35 mouse cellular contexts compared by ENCODE assay signal in the genomic region with DNA sequence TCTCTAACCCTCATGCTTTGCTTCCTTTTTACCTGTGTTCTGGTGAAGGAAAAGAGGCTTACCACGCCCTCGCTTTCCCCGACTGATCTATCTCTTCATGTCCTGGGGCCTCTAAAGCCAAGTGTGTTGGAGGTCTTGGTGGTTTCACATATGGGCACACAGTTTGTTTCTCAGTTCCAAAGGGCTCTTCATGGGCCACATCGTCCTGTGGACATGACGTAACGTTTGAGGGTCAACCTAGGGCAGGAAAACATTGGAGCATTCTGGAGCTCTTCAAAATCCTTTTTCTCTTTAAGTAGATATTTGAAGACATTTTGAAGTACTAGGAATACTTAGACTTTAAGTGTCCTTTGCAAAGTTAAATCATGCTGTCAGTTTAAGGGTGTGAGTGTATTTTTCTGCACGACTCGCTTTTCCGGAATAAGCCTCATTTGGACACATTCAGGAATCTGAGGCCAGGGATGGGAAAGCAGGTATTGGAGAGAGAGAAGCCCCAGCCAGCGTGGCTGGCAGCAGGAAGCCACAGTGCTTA. TPM values are rescaled to one million over a fixed set of nuclear protein-coding genes. Genes with fewer than 3 reads are reported as not detected.
DNase-seq lines count a peak whose midpoint lies in the region; ATAC-seq and TF ChIP-seq lines count a peak whose summit lies in the region.
"Had no signal": no experiment of that assay in that cellular context is flagged by ENCODE, and none has a peak within 500 bp of the region (broad histone marks: within the 10 kb centered on the region; RNA-seq: fewer than 3 reads in every experiment).

No protein-coding gene starts in this region.

- 74% methylated on average over 10 of the region's 10 CpGs for WGBS in hindbrain, embryonic 10.5 days
- 69% methylated on average over 10 of the region's 10 CpGs for WGBS in hindbrain, postnatal 0 days
- WGBS in embryonic facial prominence, embryonic 10.5 days, result 67% methylated on average over 10 of the region's 10 CpGs
- 42% methylated on average over 10 of the region's 10 CpGs for WGBS in lung, embryonic 16.5 days

- H3K9ac ChIP-seq in hindbrain, postnatal 0 days (replicated peaks; ENCODE audit: low read length), result no peak overlapping the region
- no peak overlapping the region for H3K9ac ChIP-seq in lung, embryonic 16.5 days (ENCODE audit: low read length)
- H3K9ac ChIP-seq: forebrain, embryonic 12.5 days; intestine, embryonic 15.5 days; liver, embryonic 13.5 days; lung, embryonic 15.5 days; neural tube, embryonic 12.5 days had no signal

- H3K4me3 ChIP-seq in hindbrain, embryonic 10.5 days, result no peak overlapping the region
- no peak overlapping the region for H3K4me3 ChIP-seq in hindbrain, postnatal 0 days (ENCODE audit: low read length)
- peak overlapping the region; percentile 8; the same call in 1 of the 2 replicates for H3K4me3 ChIP-seq in embryonic facial prominence, embryonic 10.5 days
- no peak overlapping the region for H3K4me3 ChIP-seq in lung, embryonic 16.5 days (ENCODE audit: low read length)
- H3K4me3 ChIP-seq: embryonic facial prominence, embryonic 13.5 days; forebrain, embryonic 12.5 days; intestine, embryonic 15.5 days; liver, embryonic 13.5 days; lung, embryonic 15.5 days; neural tube, embryonic 12.5 days had no signal

- ATAC-seq in hindbrain, postnatal 0 days, result no peak
- ATAC-seq in lung, embryonic 16.5 days (ENCODE audit: low read depth), result peak; percentile 20; the same call in 1 of the 2 replicates
- ATAC-seq: hindbrain, embryonic 16.5 days; intestine, embryonic 15.5 days; midbrain, embryonic 16.5 days; Patski had no signal

- H3K36me3 ChIP-seq in hindbrain, embryonic 10.5 days, result no peaks in the 10 kb centered on the region
- no peaks in the 10 kb centered on the region for H3K36me3 ChIP-seq in hindbrain, postnatal 0 days (ENCODE audit: insufficient read depth, low read length)
- no peaks in the 10 kb centered on the region for H3K36me3 ChIP-seq in embryonic facial prominence, embryonic 10.5 days (replicated peaks)
- no peaks in the 10 kb centered on the region for H3K36me3 ChIP-seq in lung, embryonic 16.5 days (ENCODE audit: control insufficient read depth, insufficient read depth, low read length)
- H3K36me3 ChIP-seq: embryonic facial prominence, embryonic 13.5 days; forebrain, embryonic 12.5 days; intestine, embryonic 15.5 days; liver, embryonic 13.5 days; lung, embryonic 15.5 days; neural tube, embryonic 12.5 days had no signal

- peaks cover 20% of the 10 kb centered on the region for H3K4me1 ChIP-seq in hindbrain, embryonic 10.5 days (replicated peaks)
- H3K4me1 ChIP-seq in hindbrain, postnatal 0 days (ENCODE audit: insufficient read depth, low read length), result 0 out of 2 replicates have a peak, but pooled peaks cover 3% of the 10 kb centered on the region
- peaks cover 37% of the 10 kb centered on the region for H3K4me1 ChIP-seq in embryonic facial prominence, embryonic 10.5 days
- peaks cover 10% of the 10 kb centered on the region for H3K4me1 ChIP-seq in lung, embryonic 16.5 days (replicated peaks; ENCODE audit: control insufficient read depth, insufficient read depth, low read length)
- H3K4me1 ChIP-seq: liver, embryonic 13.5 days had no signal

- peaks cover 14% of the 10 kb centered on the region for H3K27me3 ChIP-seq in hindbrain, embryonic 10.5 days (ENCODE audit: insufficient read depth, poor library complexity, severe bottlenecking)
- no peaks in the 10 kb centered on the region; the same call in 1 of the 2 replicates for H3K27me3 ChIP-seq in hindbrain, postnatal 0 days (ENCODE audit: insufficient read depth, low read length)
- H3K27me3 ChIP-seq in embryonic facial prominence, embryonic 10.5 days (replicated peaks; ENCODE audit: low read depth, poor library complexity, severe bottlenecking), result peaks cover 24% of the 10 kb centered on the region
- no peaks in the 10 kb centered on the region for H3K27me3 ChIP-seq in lung, embryonic 16.5 days (ENCODE audit: control insufficient read depth, insufficient read depth, low read depth, low read length)
- H3K27me3 ChIP-seq: embryonic facial prominence, embryonic 13.5 days; intestine, embryonic 15.5 days; liver, embryonic 13.5 days; lung, embryonic 15.5 days; neural tube, embryonic 12.5 days had no signal

- H3K9me3 ChIP-seq in hindbrain, embryonic 10.5 days, result 0 out of 2 replicates have a peak, but pooled peaks cover 4% of the 10 kb centered on the region
- 0 out of 2 replicates have a peak, but pooled peaks cover 4% of the 10 kb centered on the region for H3K9me3 ChIP-seq in hindbrain, postnatal 0 days (ENCODE audit: low read length)
- 0 out of 2 replicates have a peak, but pooled peaks cover 3% of the 10 kb centered on the region for H3K9me3 ChIP-seq in embryonic facial prominence, embryonic 10.5 days
- H3K9me3 ChIP-seq in lung, embryonic 16.5 days (ENCODE audit: control insufficient read depth, low read length), result no peaks in the 10 kb centered on the region
- H3K9me3 ChIP-seq: embryonic facial prominence, embryonic 13.5 days; forebrain, embryonic 12.5 days; intestine, embryonic 15.5 days; liver, embryonic 13.5 days; lung, embryonic 15.5 days had no signal

- H3K27ac ChIP-seq in hindbrain, embryonic 10.5 days, result 0 out of 2 replicates have a peak overlapping the region, but pooled peaks have one; percentile 66
- H3K27ac ChIP-seq in hindbrain, postnatal 0 days, result no peak overlapping the region
- peak overlapping the region; percentile 59 for H3K27ac ChIP-seq in embryonic facial prominence, embryonic 10.5 days (replicated peaks)
- no peak overlapping the region for H3K27ac ChIP-seq in lung, embryonic 16.5 days (ENCODE audit: low read length)
- H3K27ac ChIP-seq: embryonic facial prominence, embryonic 13.5 days; forebrain, embryonic 12.5 days; intestine, embryonic 15.5 days; liver, embryonic 13.5 days; lung, embryonic 15.5 days; neural tube, embryonic 12.5 days had no signal

- DNase-seq in hindbrain, embryonic 10.5 days (ENCODE audit: low spot score), result no peak
- no peak for DNase-seq in hindbrain, postnatal 0 days (ENCODE audit: low spot score)
- no peak for DNase-seq in embryonic facial prominence, embryonic 10.5 days (ENCODE audit: low spot score)
- DNase-seq in lung, postnatal 36 days, result peak; percentile 72
- DNase-seq in spleen, postnatal 14 days (ENCODE audit: low spot score in 2 of 2), result no peak
- no peak for DNase-seq in thymus, postnatal 0 days (ENCODE audit: low spot score)
- DNase-seq: adrenal gland, postnatal 25 days; cerebellum, adult 11-12 months; cerebellum, adult 9-11 months; heart, postnatal 14 days; kidney, adult 2 months; layer of hippocampus, postnatal 36 days; liver, embryonic 13.5 days; thymus, postnatal 14 days had no signal

- no peak overlapping the region for H3K4me2 ChIP-seq in hindbrain, postnatal 0 days (ENCODE audit: low read depth, low read length)
- H3K4me2 ChIP-seq in lung, embryonic 16.5 days (ENCODE audit: low read depth, low read length), result no peak overlapping the region
- H3K4me2 ChIP-seq: embryonic facial prominence, embryonic 13.5 days; forebrain, embryonic 12.5 days; intestine, embryonic 15.5 days; liver, embryonic 13.5 days; lung, embryonic 15.5 days; midbrain, embryonic 11.5 days; neural tube, embryonic 12.5 days had no signal

- no peak for TF ChIP-seq CTCF in hindbrain, postnatal 0 days (IDR thresholded peaks at IDR 0.05; ENCODE audit: low read depth)

RNA-seq across cellular contexts. Expression of gene 1700067P10Rik, which starts 22.0 kb away (rescaled TPM):
- polyA plus RNA-seq in hindbrain, embryonic 10.5 days (2016; fragmentation: Nextera tagmentation; extraction: Ambion mirVana), result 0.14 and 0.20 TPM in 2 replicates
- total RNA-seq in hindbrain, postnatal 0 days (2014; rRNA removed), result not detected in 2 replicates
- 0.16 TPM in 1 of 2 replicates, not detected in the other for polyA plus RNA-seq in hindbrain, postnatal 0 days (2015; fragmentation: Nextera tagmentation; extraction: Ambion mirVana)
- not detected in 2 replicates for polyA plus RNA-seq in embryonic facial prominence, embryonic 10.5 days (2016; fragmentation: Nextera tagmentation; extraction: Ambion mirVana)
- not detected in 2 replicates for polyA plus RNA-seq in lung, embryonic 16.5 days (2015; fragmentation: Nextera tagmentation; extraction: Ambion mirVana)
- not detected in 2 replicates for polyA plus RNA-seq in thymus, postnatal 0 days (2015; fragmentation: Nextera tagmentation; extraction: Ambion mirVana)
- total RNA-seq: adrenal gland, postnatal 25 days; gastrocnemius, postnatal 14 days; granulocyte monocyte progenitor cell, adult 5-6 weeks; heart, postnatal 14 days; layer of hippocampus, adult 8-10 months; layer of hippocampus, postnatal 36 days; left cerebral cortex, postnatal 10 days; megakaryocyte, adult 5-6 weeks; MEL had no signal
- polyA plus RNA-seq: embryonic facial prominence, embryonic 13.5 days; forebrain, embryonic 12.5 days; heart, embryonic 14.5 days; hindbrain, embryonic 11.5 days; intestine, embryonic 15.5 days; kidney, adult 2 months; kidney, embryonic 16.5 days; limb, embryonic 11.5 days; liver, embryonic 13.5 days; lung, embryonic 15.5 days; midbrain, embryonic 11.5 days; midbrain, embryonic 16.5 days; neural tube, embryonic 12.5 days; Patski; stomach, embryonic 14.5 days had no signal

RNA-seq across cellular contexts. Expression of gene 1700122O11Rik, which starts 29.1 kb away (rescaled TPM):
- polyA plus RNA-seq in hindbrain, embryonic 10.5 days (2016; fragmentation: Nextera tagmentation; extraction: Ambion mirVana), result not detected in 2 replicates
- total RNA-seq in hindbrain, postnatal 0 days (2014; rRNA removed), result not detected in 2 replicates
- not detected in 2 replicates for polyA plus RNA-seq in hindbrain, postnatal 0 days (2015; fragmentation: Nextera tagmentation; extraction: Ambion mirVana)
- not detected in 2 replicates for polyA plus RNA-seq in embryonic facial prominence, embryonic 10.5 days (2016; fragmentation: Nextera tagmentation; extraction: Ambion mirVana)
- polyA plus RNA-seq in lung, embryonic 16.5 days (2015; fragmentation: Nextera tagmentation; extraction: Ambion mirVana), result not detected in 2 replicates
- not detected in 2 replicates for polyA plus RNA-seq in thymus, postnatal 0 days (2015; fragmentation: Nextera tagmentation; extraction: Ambion mirVana)
- total RNA-seq: adrenal gland, postnatal 25 days; gastrocnemius, postnatal 14 days; granulocyte monocyte progenitor cell, adult 5-6 weeks; heart, postnatal 14 days; layer of hippocampus, adult 8-10 months; layer of hippocampus, postnatal 36 days; left cerebral cortex, postnatal 10 days; megakaryocyte, adult 5-6 weeks; MEL had no signal
- polyA plus RNA-seq: embryonic facial prominence, embryonic 13.5 days; forebrain, embryonic 12.5 days; heart, embryonic 14.5 days; hindbrain, embryonic 11.5 days; hindbrain, embryonic 16.5 days; intestine, embryonic 15.5 days; kidney, adult 2 months; kidney, embryonic 16.5 days; limb, embryonic 11.5 days; liver, embryonic 13.5 days; lung, embryonic 15.5 days; midbrain, embryonic 11.5 days; midbrain, embryonic 16.5 days; neural tube, embryonic 12.5 days; Patski; stomach, embryonic 14.5 days had no signal

Comparison
In these comparisons a context has a peak if more than half of its experiments do, and no peak if none do; other contexts are left out.
1. H3K27ac ChIP-seq: peak in hindbrain, embryonic 10.5 days (single experiment) and embryonic facial prominence, embryonic 10.5 days (single experiment); none in hindbrain, postnatal 0 days (single experiment) and lung, embryonic 16.5 days (single experiment).